20 mouse cellular contexts compared by ENCODE assay signal in genomic region chr7:45028351-45028750, GRCm38 (mm10). TPM values are rescaled to one million over a fixed set of nuclear protein-coding genes. Genes with fewer than 3 reads are reported as not detected.
DNase-seq lines count a peak whose midpoint lies in the region; ATAC-seq lines count a peak whose summit lies in the region.
"Had no signal": no experiment of that assay in that cellular context is flagged by ENCODE, and none has a peak within 500 bp of the region (broad histone marks: within the 10 kb centered on the region; RNA-seq: fewer than 3 reads in every experiment).

No protein-coding gene starts in this region.

- no peak overlapping the region for H3K4me3 ChIP-seq in embryonic facial prominence, embryonic 12.5 days
- H3K4me3 ChIP-seq in embryonic facial prominence, embryonic 10.5 days: no peak overlapping the region
- no peak overlapping the region for H3K4me3 ChIP-seq in heart, embryonic 12.5 days
- peak overlapping the region; percentile 2; the same call in 1 of the 2 replicates for H3K4me3 ChIP-seq in embryonic facial prominence, embryonic 13.5 days
- H3K4me3 ChIP-seq: embryonic facial prominence, embryonic 15.5 days; forebrain, embryonic 12.5 days had no signal

- 0 out of 2 replicates have a peak overlapping the region, but pooled peaks have one; percentile 9 for H3K27ac ChIP-seq in embryonic facial prominence, embryonic 12.5 days
- no peak overlapping the region for H3K27ac ChIP-seq in embryonic facial prominence, embryonic 10.5 days (replicated peaks)
- H3K27ac ChIP-seq in heart, embryonic 12.5 days (ENCODE audit: poor library complexity, severe bottlenecking): no peak overlapping the region
- H3K27ac ChIP-seq in embryonic facial prominence, embryonic 13.5 days: no peak overlapping the region
- H3K27ac ChIP-seq: embryonic facial prominence, embryonic 15.5 days; forebrain, embryonic 10.5 days; forebrain, embryonic 12.5 days had no signal

- no peak overlapping the region for H3K4me2 ChIP-seq in embryonic facial prominence, embryonic 12.5 days (replicated peaks)
- H3K4me2 ChIP-seq in heart, embryonic 12.5 days: no peak overlapping the region
- no peak overlapping the region for H3K4me2 ChIP-seq in embryonic facial prominence, embryonic 13.5 days
- H3K4me2 ChIP-seq: embryonic facial prominence, embryonic 15.5 days; forebrain, embryonic 12.5 days had no signal

- H3K4me1 ChIP-seq in embryonic facial prominence, embryonic 12.5 days: no peaks in the 10 kb centered on the region
- peaks cover 15% of the 10 kb centered on the region for H3K4me1 ChIP-seq in embryonic facial prominence, embryonic 10.5 days
- H3K4me1 ChIP-seq in heart, embryonic 12.5 days (replicated peaks): peaks cover 4% of the 10 kb centered on the region
- peaks cover 3% of the 10 kb centered on the region; the same call in 1 of the 2 replicates for H3K4me1 ChIP-seq in embryonic facial prominence, embryonic 13.5 days
- H3K4me1 ChIP-seq: forebrain, embryonic 12.5 days had no signal

- H3K36me3 ChIP-seq in embryonic facial prominence, embryonic 12.5 days: peaks cover 69% of the 10 kb centered on the region
- H3K36me3 ChIP-seq in embryonic facial prominence, embryonic 10.5 days (replicated peaks): peaks cover 73% of the 10 kb centered on the region
- peaks cover 70% of the 10 kb centered on the region for H3K36me3 ChIP-seq in heart, embryonic 12.5 days
- peaks cover 69% of the 10 kb centered on the region for H3K36me3 ChIP-seq in embryonic facial prominence, embryonic 13.5 days

- no peaks in the 10 kb centered on the region for H3K27me3 ChIP-seq in embryonic facial prominence, embryonic 12.5 days
- H3K27me3 ChIP-seq in embryonic facial prominence, embryonic 10.5 days (replicated peaks; ENCODE audit: low read depth, poor library complexity, severe bottlenecking): no peaks in the 10 kb centered on the region
- H3K27me3 ChIP-seq in heart, embryonic 12.5 days (replicated peaks): no peaks in the 10 kb centered on the region
- H3K27me3 ChIP-seq in embryonic facial prominence, embryonic 13.5 days: no peaks in the 10 kb centered on the region
- H3K27me3 ChIP-seq: embryonic facial prominence, embryonic 15.5 days; forebrain, embryonic 12.5 days had no signal

- ATAC-seq in embryonic facial prominence, embryonic 12.5 days (ENCODE audit: insufficient number of reproducible peaks, insufficient read depth, low FRiP score, low TSS enrichment): no peak
- ATAC-seq in heart, embryonic 12.5 days (ENCODE audit: insufficient number of reproducible peaks, low FRiP score): 0 out of 2 replicates have a peak, but pooled peaks have one; percentile 2
- ATAC-seq in embryonic facial prominence, embryonic 13.5 days (ENCODE audit: insufficient number of reproducible peaks, insufficient read depth, low FRiP score, low TSS enrichment, low read depth): no peak
- ATAC-seq: forebrain, embryonic 14.5 days; forebrain, embryonic 16.5 days had no signal

- no peak for DNase-seq in embryonic facial prominence, embryonic 10.5 days (ENCODE audit: low spot score)
- DNase-seq in gastrocnemius, postnatal 25 days: peak; percentile 6
- DNase-seq in gastrocnemius, postnatal 4 days (ENCODE audit: low spot score in 2 of 2): no peak
- DNase-seq in heart, adult 9 months (ENCODE audit: low spot score in 2 of 2): no peak
- DNase-seq in adrenal gland, adult (ENCODE audit: inconsistent age in 2 of 2, low spot score in 1 of 2): no peak
- DNase-seq: adrenal gland, adult 8-10 months; adrenal gland, postnatal 14 days; adrenal gland, postnatal 36 days; cerebellum, adult 2 months; cerebellum, adult 9-10 months; cerebellum, postnatal 10 days; cerebellum, postnatal 25 days had no signal

- H3K9ac ChIP-seq in embryonic facial prominence, embryonic 12.5 days: no peak overlapping the region
- H3K9ac ChIP-seq in heart, embryonic 12.5 days: no peak overlapping the region
- no peak overlapping the region for H3K9ac ChIP-seq in embryonic facial prominence, embryonic 13.5 days
- H3K9ac ChIP-seq: embryonic facial prominence, embryonic 15.5 days; forebrain, embryonic 12.5 days had no signal

- H3K9me3 ChIP-seq in embryonic facial prominence, embryonic 12.5 days: no peaks in the 10 kb centered on the region
- H3K9me3 ChIP-seq in embryonic facial prominence, embryonic 10.5 days: no peaks in the 10 kb centered on the region
- H3K9me3 ChIP-seq in heart, embryonic 12.5 days (replicated peaks): no peaks in the 10 kb centered on the region
- H3K9me3 ChIP-seq in embryonic facial prominence, embryonic 13.5 days: no peaks in the 10 kb centered on the region
- H3K9me3 ChIP-seq: embryonic facial prominence, embryonic 15.5 days; forebrain, embryonic 10.5 days; forebrain, embryonic 12.5 days had no signal

- 90% methylated on average over 11 of the region's 11 CpGs for WGBS in embryonic facial prominence, embryonic 12.5 days
- WGBS in embryonic facial prominence, embryonic 10.5 days: 95% methylated on average over 11 of the region's 11 CpGs
- 92% methylated on average over 11 of the region's 11 CpGs for WGBS in heart, embryonic 12.5 days
- WGBS in embryonic facial prominence, embryonic 13.5 days: 93% methylated on average over 11 of the region's 11 CpGs

RNA-seq across cellular contexts. Expression of gene Rras, which starts 10.6 kb away (rescaled TPM):
- polyA plus RNA-seq in embryonic facial prominence, embryonic 12.5 days (2016; fragmentation: Nextera tagmentation; extraction: Ambion mirVana): 23.6 and 26.1 TPM in 2 replicates
- polyA plus RNA-seq in embryonic facial prominence, embryonic 10.5 days (2016; fragmentation: Nextera tagmentation; extraction: Ambion mirVana): 18.8 and 20.3 TPM in 2 replicates
- total RNA-seq in gastrocnemius, postnatal 25 days (2021): 10 to 100 TPM; 22.5 to 30.6 TPM
- total RNA-seq in gastrocnemius, postnatal 4 days (2021): 100 to 1,000 TPM; 119 to 123 TPM
- polyA plus RNA-seq in heart, embryonic 12.5 days (2016; fragmentation: Nextera tagmentation; extraction: Ambion mirVana): 79.3 and 79.4 TPM in 2 replicates
- polyA plus RNA-seq in embryonic facial prominence, embryonic 13.5 days (2015; fragmentation: Nextera tagmentation; extraction: Ambion mirVana): 19.7 and 23.3 TPM in 2 replicates

RNA-seq across cellular contexts. Expression of gene Scaf1, which starts 12.2 kb away (rescaled TPM):
- polyA plus RNA-seq in embryonic facial prominence, embryonic 12.5 days (2016; fragmentation: Nextera tagmentation; extraction: Ambion mirVana): 43.8 and 47.7 TPM in 2 replicates
- polyA plus RNA-seq in embryonic facial prominence, embryonic 10.5 days (2016; fragmentation: Nextera tagmentation; extraction: Ambion mirVana): 46.2 and 47.9 TPM in 2 replicates
- 10 to 100 TPM; 35.8 to 38.1 TPM for total RNA-seq in gastrocnemius, postnatal 25 days (2021)
- 10 to 100 TPM; 74.1 to 76.0 TPM for total RNA-seq in gastrocnemius, postnatal 4 days (2021)
- 37.0 and 41.2 TPM in 2 replicates for polyA plus RNA-seq in heart, embryonic 12.5 days (2016; fragmentation: Nextera tagmentation; extraction: Ambion mirVana)
- 38.6 and 40.2 TPM in 2 replicates for polyA plus RNA-seq in embryonic facial prominence, embryonic 13.5 days (2015; fragmentation: Nextera tagmentation; extraction: Ambion mirVana)

RNA-seq across cellular contexts. Expression of gene Prr12, which starts 24.3 kb away (rescaled TPM):
- 13.7 and 16.8 TPM in 2 replicates for polyA plus RNA-seq in embryonic facial prominence, embryonic 12.5 days (2016; fragmentation: Nextera tagmentation; extraction: Ambion mirVana)
- 13.4 and 14.9 TPM in 2 replicates for polyA plus RNA-seq in embryonic facial prominence, embryonic 10.5 days (2016; fragmentation: Nextera tagmentation; extraction: Ambion mirVana)
- 10 to 100 TPM; 14.1 to 16.1 TPM for total RNA-seq in gastrocnemius, postnatal 25 days (2021)
- 10 to 100 TPM; 63.9 to 65.2 TPM for total RNA-seq in gastrocnemius, postnatal 4 days (2021)
- polyA plus RNA-seq in heart, embryonic 12.5 days (2016; fragmentation: Nextera tagmentation; extraction: Ambion mirVana): 7.1 and 7.2 TPM in 2 replicates
- 15.2 and 15.7 TPM in 2 replicates for polyA plus RNA-seq in embryonic facial prominence, embryonic 13.5 days (2015; fragmentation: Nextera tagmentation; extraction: Ambion mirVana)

RNA-seq across cellular contexts. Expression of gene Bcl2l12, which starts 29.8 kb away (rescaled TPM):
- polyA plus RNA-seq in embryonic facial prominence, embryonic 12.5 days (2016; fragmentation: Nextera tagmentation; extraction: Ambion mirVana): 79.9 and 83.5 TPM in 2 replicates
- polyA plus RNA-seq in embryonic facial prominence, embryonic 10.5 days (2016; fragmentation: Nextera tagmentation; extraction: Ambion mirVana): 87.0 and 90.7 TPM in 2 replicates
- total RNA-seq in gastrocnemius, postnatal 25 days (2021): 1 to 10 TPM; 7.4 to 9.6 TPM
- 10 to 100 TPM; 21.5 to 22.0 TPM for total RNA-seq in gastrocnemius, postnatal 4 days (2021)
- polyA plus RNA-seq in heart, embryonic 12.5 days (2016; fragmentation: Nextera tagmentation; extraction: Ambion mirVana): 42.1 and 42.5 TPM in 2 replicates
- polyA plus RNA-seq in embryonic facial prominence, embryonic 13.5 days (2015; fragmentation: Nextera tagmentation; extraction: Ambion mirVana): 73.6 and 83.2 TPM in 2 replicates

RNA-seq across cellular contexts. Expression of gene Irf3, which starts 30.9 kb away (rescaled TPM):
- 93.3 and 95.7 TPM in 2 replicates for polyA plus RNA-seq in embryonic facial prominence, embryonic 12.5 days (2016; fragmentation: Nextera tagmentation; extraction: Ambion mirVana)
- 70.3 and 77.5 TPM in 2 replicates for polyA plus RNA-seq in embryonic facial prominence, embryonic 10.5 days (2016; fragmentation: Nextera tagmentation; extraction: Ambion mirVana)
- total RNA-seq in gastrocnemius, postnatal 25 days (2021): 10 to 100 TPM; 16.1 to 20.9 TPM
- 10 to 100 TPM; 46.0 to 50.4 TPM for total RNA-seq in gastrocnemius, postnatal 4 days (2021)
- polyA plus RNA-seq in heart, embryonic 12.5 days (2016; fragmentation: Nextera tagmentation; extraction: Ambion mirVana): 59.5 and 60.8 TPM in 2 replicates
- 92.0 and 99.7 TPM in 2 replicates for polyA plus RNA-seq in embryonic facial prominence, embryonic 13.5 days (2015; fragmentation: Nextera tagmentation; extraction: Ambion mirVana)
